Mouse (Mus musculus): ENCODE results near the gene Abca4.

Abca4 gene

DNA sequence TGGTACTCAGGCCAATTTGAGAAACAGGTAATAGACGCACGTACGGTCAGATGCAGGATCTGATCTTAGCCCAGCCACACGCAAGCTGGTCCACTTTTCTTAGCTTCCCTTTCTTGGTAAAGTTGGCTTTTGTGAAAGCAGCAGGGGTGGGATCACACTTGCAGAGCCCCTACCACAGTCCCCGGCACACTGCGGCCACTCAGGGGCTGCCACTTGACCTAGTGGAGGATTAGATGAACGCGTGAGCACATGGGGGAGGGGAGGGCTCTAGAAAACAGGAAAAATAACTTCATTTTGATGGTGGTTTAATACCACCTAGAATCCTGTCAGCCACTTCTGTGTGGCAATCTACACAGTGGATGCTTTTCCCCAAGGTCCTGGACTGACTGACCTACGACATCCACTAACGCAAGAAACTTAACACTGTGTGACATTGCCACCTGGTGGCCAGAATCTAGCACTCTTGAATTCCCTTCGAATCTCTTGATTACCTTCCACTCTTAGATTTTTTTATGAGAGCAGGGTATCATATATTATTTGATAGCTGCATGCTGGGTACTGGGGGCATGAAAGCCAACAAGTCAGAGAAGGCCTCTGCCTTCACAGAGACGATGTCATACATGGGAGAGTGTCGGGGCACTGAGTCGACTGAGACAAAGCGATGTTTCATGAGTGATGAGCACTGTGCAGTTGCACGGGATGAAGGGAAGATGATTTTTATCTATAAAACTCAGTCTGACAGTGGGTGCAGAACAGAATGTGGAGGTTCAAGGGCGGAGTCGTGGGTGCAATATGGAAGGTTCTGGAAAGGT is 96.6 kb downstream of the Abca4 start:
- in situ Hi-C loops (cut with MboI; ENCODE audit: low pct_unique_long_range_greater_than_20kb in 1 of 2, low sequenced_read_pairs in 2 of 2, unreplicated experiment in 1 of 2): no loop called here

DNA sequence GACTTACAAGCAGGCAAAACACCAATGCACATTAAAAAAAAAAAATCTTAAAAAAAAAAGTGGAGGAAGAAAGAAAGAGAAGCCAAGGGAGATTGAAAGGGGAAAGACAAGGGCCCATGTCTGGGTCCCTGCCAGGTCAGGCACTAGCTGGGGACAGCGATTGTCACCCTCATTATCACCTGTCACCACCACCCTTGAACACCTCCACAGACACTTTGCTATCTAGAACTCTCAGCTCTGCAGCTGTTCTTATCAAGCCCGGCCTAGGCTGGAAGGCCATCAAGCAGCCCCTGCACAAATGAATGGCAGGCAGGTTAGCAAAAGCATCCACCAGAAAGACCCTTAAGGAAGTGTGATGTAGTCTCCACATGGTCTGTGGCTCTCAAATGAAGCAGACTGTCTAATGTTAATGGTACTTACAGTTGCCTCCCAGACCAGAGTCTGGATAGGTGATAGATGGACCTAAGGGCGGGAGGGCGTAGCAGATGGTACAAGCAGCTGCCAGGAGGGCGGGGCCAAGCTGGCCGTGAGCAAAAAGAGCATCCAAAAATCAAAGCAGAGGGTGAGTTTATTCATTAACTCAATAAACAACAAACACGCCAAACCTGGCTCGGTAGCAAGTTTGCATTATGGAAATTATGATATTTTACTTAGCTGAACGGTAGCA is 98.1 kb downstream of the Abca4 start:
- in situ Hi-C loops (cut with MboI; ENCODE audit: low pct_unique_long_range_greater_than_20kb in 1 of 2, low sequenced_read_pairs in 2 of 2, unreplicated experiment in 1 of 2): no loop called here

DNA sequence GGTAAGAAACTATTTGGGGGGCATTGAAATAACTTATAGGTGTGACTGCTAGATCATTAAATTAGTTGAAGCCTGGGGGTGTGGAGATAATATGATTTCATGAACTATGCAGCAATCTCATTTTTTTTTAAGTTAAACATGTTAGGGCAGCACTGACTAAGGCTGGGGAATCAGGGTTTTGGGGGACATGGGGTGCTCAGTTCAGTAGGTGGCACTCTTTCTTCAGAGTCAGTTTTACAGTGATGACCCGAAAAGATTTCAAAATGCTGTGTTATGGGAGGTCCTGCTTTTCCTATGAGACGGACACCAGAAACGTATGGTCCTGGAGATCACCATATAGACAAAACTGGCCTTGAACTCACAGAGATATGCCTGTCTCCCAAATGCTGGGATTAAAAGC is 99.2 kb downstream of the Abca4 start:
- in situ Hi-C loops (cut with MboI; ENCODE audit: low pct_unique_long_range_greater_than_20kb in 1 of 2, low sequenced_read_pairs in 2 of 2, unreplicated experiment in 1 of 2): no loop called here

DNA sequence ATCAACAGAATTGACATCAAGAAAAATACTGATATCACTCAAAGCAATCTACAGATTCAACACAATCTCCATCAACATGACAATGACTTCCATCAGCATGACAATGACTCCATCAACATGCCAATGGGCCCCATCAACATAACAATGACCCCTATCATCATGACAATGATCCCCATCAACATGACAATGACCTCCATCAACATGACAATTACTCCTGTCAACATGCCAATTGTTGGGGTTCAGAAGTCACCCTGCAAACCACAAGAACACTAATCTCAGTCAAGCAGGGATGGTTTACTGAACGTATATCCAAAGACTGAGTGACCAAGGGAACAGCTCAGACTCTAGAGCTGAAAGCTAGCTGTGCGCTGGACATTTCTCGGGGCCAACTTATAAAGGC is 101.2 kb downstream of the Abca4 start:
- in situ Hi-C loops (cut with MboI; ENCODE audit: low pct_unique_long_range_greater_than_20kb in 1 of 2, low sequenced_read_pairs in 2 of 2, unreplicated experiment in 1 of 2): no loop called here

DNA sequence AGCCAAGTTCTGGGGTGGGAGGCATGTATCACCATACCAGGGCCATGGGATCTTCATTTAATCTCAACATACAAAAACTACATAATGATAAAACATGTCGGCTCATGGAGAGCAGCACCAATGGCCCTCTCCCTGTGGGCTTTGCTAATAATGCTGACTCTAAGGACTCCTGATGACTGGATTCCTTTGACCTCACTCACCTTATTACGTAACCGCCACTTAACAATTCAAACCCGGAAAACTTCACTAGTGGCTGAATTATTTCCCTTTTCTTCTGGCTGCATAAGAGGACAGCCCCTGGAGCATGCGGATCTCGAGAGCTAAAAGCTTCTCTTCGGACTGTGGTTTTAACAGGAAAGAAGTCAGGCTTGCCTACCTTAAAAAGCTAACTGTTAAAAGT is 106.6 kb downstream of the Abca4 start:
- in situ Hi-C loops (cut with MboI; ENCODE audit: low pct_unique_long_range_greater_than_20kb in 1 of 2, low sequenced_read_pairs in 2 of 2, unreplicated experiment in 1 of 2): no loop called here

DNA sequence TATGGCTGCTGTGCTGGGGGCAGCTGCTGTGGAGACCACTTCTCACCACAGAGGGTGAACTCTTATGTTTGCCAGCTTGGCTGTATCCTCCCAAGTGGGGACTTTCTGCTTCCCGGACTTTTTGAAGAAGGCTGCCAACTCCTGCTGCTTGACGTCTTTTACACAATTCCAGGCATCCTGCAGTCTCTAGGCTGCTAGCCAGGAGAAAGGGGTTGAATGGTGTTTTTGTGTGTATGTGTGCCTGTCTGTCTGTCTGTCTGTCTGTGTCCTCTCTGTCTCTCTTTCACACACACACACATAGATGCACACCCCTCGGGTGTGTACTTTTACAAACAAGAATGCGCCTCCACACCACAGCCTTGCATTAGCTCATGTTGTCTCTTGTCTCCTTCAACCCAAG is 108.2 kb downstream of the Abca4 start:
- in situ Hi-C loops (cut with MboI; ENCODE audit: low pct_unique_long_range_greater_than_20kb in 1 of 2, low sequenced_read_pairs in 2 of 2, unreplicated experiment in 1 of 2): no loop called here

DNA sequence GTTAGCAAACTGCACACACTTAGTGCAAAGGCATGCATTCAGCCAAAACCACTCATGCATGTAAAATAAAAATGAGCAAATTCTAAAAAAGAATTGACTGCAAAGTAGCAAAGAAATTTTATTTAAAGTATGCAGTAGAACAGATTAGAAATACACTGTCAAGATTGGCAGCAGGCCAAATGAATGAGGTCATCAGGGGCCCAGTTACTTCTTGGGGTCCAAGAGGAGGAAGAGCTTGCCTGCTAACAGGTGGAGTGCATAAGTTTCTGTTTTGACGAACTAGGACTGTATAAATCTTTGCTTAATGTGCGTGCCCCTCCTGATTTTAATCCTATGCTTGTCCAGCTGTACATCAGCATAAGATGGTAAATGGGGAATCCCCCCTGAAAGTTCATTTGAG is 109.8 kb downstream of the Abca4 start:
- in situ Hi-C loops (cut with MboI; ENCODE audit: low pct_unique_long_range_greater_than_20kb in 1 of 2, low sequenced_read_pairs in 2 of 2, unreplicated experiment in 1 of 2): no loop called here

DNA sequence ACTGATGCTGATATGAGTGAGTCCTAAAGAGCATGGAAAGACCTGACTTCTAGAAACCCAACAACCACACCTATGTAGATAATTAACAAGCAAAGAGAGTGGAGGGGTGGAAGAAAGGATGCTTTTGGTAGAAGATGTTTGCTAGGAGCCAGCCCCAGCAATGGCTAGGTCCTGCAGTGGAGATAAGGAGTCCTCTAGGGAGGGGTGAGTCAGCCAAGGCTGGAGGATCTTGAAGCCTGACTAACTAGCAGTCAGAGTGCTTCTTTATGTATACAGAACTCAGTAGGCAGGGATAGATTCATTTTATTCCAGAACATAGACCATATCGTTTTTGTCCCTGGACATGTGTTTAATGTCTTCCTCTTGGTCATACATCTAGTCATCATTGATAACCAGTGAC is 115.2 kb downstream of the Abca4 start:
- in situ Hi-C loops (cut with MboI; ENCODE audit: low pct_unique_long_range_greater_than_20kb in 1 of 2, low sequenced_read_pairs in 2 of 2, unreplicated experiment in 1 of 2): no loop called here

DNA sequence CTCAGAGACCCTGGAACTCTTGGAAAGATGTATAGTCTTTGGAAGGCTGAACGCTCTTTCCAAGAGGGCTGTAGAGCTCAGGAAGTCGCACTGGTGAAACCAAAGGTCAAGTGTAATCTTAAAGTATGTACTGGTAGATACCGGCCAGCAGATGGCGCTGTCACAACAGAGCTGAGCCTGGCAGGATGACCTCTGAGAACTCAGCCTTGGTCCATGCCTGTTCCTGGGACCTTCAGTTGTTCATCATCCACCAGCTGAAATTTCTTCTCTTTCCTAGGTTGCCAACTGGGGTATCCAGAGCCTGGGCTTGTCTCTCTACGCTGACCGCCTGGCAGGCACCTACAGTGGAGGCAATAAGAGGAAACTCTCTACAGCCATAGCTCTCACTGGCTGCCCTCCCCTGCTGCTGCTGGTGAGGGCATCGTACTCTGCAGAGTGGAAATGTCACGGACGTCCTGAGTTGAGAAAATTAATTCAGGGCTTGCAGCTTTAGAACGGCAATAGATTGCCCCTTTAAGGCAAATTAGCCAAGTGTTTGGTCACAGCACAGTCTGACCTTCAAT is 125.5 kb downstream of the Abca4 start:
- in situ Hi-C loops (cut with MboI; ENCODE audit: low pct_unique_long_range_greater_than_20kb in 1 of 2, low sequenced_read_pairs in 2 of 2, unreplicated experiment in 1 of 2): no loop called here

DNA sequence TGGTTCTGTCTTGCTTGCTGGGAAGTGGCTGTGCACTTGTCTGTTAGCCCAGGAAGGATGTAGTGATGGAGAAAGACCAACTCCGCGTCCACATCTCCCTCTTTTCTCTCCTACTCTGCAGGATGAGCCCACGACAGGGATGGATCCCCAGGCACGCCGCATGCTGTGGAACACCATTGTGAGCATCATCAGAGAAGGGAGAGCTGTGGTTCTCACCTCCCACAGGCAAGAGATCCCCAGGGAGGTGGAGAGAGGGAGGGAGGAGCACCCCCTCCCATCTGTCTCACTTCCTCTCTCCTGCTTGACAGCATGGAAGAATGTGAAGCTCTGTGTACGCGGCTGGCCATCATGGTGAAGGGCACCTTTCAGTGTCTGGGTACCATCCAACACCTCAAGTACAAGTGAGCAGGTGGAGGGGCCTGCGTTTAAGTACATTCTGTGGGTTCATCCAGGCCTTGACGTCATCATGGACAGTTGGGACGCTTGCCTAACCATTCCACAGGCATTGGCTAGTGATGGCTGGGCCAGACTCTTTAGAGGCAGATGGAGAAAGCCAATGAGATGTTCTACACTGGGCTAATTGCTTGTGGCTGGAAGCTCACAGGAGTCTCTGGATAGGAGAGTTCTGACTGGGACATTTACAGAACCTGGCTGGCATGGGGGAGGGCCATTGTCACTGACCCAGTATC is 126.5 kb downstream of the Abca4 start:
- in situ Hi-C loops (cut with MboI; ENCODE audit: low pct_unique_long_range_greater_than_20kb in 1 of 2, low sequenced_read_pairs in 2 of 2, unreplicated experiment in 1 of 2): no loop called here

DNA sequence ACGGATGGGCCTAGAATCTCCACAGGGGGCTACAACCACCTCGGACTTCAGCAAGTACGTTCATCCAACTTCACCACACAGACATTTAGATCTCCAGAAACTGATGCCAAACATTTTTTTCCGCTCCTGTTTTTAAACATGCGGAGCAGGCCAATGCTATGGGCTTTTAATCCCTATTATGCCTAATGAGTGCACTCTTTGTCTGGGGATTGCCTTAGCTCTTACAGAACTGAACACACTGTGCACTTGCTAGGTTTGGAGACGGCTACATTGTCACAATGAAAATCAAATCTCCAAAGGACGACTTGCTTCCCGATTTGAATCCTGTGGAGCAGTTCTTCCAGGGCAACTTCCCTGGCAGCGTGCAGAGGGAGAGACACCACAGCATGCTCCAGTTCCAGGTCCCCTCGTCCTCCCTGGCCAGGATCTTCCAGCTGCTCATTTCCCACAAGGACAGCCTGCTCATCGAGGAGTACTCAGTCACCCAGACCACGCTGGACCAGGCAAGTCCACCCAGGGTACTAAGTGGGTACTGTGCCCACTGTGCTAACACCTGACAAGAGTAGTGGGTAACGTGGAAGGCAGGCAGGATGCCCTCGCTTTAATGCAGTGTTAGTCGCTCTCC is 129.4 kb downstream of the Abca4 start:
- in situ Hi-C loops (cut with MboI; ENCODE audit: low pct_unique_long_range_greater_than_20kb in 1 of 2, low sequenced_read_pairs in 2 of 2, unreplicated experiment in 1 of 2): no loop called here

DNA sequence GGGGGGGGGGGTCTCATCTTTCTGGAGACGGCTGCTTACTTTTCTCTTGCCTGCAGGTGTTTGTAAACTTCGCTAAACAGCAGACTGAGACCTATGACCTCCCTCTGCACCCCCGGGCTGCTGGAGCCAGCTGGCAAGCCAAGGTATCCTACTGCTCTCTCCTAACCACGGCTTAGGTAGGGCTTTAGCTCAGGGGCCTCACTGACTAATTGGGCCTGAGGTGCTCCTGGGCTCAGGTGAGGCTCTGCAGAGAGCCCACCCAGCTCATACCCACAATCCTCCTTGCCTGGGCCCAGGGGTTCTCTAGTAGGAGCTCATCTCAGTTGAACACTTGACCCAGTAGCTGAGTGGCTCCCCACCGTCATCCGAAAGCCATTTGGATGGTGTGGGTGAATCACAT is 131.8 kb downstream of the Abca4 start:
- in situ Hi-C loops (cut with MboI; ENCODE audit: low pct_unique_long_range_greater_than_20kb in 1 of 2, low sequenced_read_pairs in 2 of 2, unreplicated experiment in 1 of 2): no loop called here

DNA sequence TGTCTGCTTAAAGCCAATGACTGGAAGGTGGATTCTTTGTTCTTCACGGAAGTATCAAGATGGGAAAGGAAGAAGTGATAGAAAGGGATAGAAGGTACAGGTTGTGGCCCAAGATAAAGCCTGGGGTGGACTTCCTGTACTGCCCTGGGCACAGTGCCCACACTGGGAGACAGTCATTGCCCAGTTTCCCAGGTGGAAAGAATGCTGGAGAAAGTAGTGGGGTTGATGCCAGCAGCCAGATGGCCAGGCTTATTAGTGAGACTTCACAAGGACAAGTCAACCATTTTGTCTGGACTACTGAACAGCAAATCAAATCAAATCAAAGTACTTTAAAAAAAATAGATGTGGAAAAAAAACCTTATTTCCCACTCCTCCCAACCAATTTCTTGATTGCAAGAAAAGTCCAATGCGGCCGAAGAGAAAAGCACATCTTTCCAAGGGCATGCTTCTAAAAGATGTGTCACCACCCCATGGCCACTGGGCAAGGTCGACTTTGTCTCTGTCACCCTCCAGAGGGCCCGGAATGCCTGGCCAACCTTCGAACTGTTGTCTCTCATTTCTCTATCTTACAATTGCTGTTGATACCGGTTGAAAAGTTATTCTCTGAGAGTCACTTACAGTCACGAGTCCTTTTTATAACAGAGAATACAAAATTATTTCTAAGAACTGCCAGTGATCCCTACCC is 132.6 kb downstream of the Abca4 start:
- in situ Hi-C loops (cut with MboI; ENCODE audit: low pct_unique_long_range_greater_than_20kb in 1 of 2, low sequenced_read_pairs in 2 of 2, unreplicated experiment in 1 of 2): no loop called here

DNA sequence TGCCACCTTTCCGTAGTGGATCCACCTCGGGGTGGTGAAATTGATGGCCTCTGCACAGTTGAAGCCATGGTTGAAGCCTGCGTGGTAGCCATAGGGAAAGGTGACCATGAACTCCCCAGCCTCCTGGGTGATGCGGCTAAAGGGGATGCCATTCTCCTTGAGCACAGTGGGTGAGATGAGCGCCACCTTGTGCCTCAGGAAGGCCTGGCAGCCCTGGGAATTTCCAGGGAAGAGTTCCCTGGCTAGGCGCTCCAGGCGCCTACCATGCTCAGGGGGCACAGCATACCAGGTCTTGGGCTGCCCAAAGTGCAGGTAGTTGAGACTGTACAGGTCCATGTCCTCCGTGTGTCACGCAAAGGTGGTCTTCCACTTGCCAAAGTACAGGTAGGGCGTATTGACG is 139.9 kb downstream of the Abca4 start:
- in situ Hi-C loops (cut with MboI; ENCODE audit: low pct_unique_long_range_greater_than_20kb in 1 of 2, low sequenced_read_pairs in 2 of 2, unreplicated experiment in 1 of 2): no loop called here

DNA sequence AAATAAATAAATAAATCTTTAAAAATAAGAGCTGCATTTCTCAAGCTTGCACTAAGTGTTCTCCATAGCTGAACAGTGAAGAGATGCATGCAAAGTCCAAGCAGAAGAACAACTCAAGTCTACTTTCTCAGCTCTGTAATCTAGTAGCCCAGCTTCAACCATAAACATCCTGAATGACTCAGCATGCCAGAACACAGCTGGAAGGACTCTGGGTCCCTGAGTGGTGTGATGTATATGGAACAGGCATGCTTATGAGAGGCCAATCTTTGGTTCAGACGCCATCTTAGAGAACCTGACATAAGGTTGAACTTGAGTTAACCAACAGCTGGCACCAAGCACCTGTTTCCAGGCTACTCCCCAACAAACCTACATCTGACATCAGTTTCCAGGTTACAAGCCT is 142.7 kb downstream of the Abca4 start:
- in situ Hi-C loops (cut with MboI; ENCODE audit: low pct_unique_long_range_greater_than_20kb in 1 of 2, low sequenced_read_pairs in 2 of 2, unreplicated experiment in 1 of 2): no loop called here

DNA sequence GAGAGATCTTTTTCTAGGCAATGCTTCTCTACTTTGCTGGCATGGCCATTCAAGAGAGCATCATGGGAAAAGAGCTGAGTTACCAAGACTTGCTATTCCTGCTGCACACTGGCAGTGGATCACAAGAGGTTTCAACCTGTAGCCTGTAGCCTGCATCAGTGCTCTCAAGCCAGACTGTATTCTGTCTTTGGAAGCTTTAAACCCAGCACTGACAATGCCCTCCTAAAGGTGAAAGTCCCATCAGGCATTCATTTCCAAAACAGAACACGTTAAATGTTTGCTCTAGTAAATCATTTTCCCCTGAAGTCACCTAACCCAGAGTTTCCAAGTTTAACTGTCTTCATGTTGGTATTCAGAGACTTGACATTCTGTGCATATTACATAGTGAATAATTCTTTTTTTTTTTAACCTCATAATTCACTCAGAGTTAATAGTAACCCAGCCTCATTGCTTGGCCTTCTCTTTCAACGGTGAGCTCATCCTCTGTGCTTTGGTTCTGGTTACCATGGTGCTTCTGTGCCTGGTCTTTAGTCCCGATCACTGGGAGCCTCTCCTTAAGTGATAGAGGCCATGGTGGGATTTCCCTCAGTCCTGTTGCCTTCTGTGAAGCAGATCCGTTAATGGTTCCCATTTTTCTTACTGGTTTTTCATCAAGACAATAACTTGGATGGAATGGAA is 152.5 kb downstream of the Abca4 start:
- in situ Hi-C loops (cut with MboI; ENCODE audit: low pct_unique_long_range_greater_than_20kb in 1 of 2, low sequenced_read_pairs in 2 of 2, unreplicated experiment in 1 of 2): no loop called here

DNA sequence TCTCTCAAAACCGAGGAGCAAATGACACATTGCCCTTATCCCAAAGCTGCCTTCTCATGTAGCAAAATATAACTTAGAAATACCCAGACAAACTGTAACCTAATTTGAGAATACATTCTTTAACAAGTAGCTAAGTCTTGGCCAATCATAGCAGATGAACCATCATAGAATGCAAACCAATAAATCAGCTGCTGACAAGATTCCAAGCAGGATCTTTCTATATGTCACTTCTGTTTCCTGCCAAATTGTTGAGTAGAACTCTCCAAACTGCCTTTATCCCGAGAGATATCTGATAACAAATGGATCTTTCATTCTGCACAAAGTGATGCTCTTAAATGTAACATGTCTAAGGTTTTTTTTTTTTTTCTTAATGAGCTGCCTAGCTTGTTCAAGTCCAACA is 154.3 kb downstream of the Abca4 start:
- in situ Hi-C loops (cut with MboI; ENCODE audit: low pct_unique_long_range_greater_than_20kb in 1 of 2, low sequenced_read_pairs in 2 of 2, unreplicated experiment in 1 of 2): no loop called here

DNA sequence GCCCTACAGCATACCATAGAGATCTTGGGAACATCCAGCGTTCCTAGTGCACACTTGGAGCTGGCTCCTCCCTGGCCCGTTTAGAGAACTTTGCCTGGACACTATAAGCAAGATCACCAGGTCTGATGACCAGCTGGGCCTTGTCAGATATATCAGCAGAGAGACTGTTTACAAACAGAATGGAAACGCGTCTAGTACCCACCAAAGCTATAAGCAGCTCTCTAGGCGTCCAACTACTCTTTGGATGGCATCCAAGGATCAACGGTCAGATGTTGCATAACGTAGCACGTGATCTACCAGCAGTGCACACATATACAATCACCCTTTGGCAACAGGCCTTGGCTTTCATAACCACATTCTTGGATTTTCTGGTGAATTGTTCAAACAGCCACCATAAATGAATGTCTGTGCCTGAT is 154.7 kb downstream of the Abca4 start:
- in situ Hi-C loops (cut with MboI; ENCODE audit: low pct_unique_long_range_greater_than_20kb in 1 of 2, low sequenced_read_pairs in 2 of 2, unreplicated experiment in 1 of 2): no loop called here

Measured in mouse embryonic stem cell (cell line).